Mouse (Mus musculus) heart, adult 8-10 months (tissue): Measurements from ENCODE around the gene Drd5. TPM values are rescaled to one million over a fixed set of nuclear protein-coding genes. Genes with fewer than 3 reads are reported as not detected.
A peak's percentile ranks its signal among the peaks of the same experiment; 100 is the strongest.

Experiments
- DNase-seq: peaks from one replicate; pipeline ENCODE4 v3.0.0; 2022; ENCODE audit warnings: low spot score
- total RNA-seq, 4 experiments: library from RNA; stranded (reverse); gene quantifications; 2 replicates each; pipeline ENCODE4 v1.2.4; 2022

The Drd5 gene
- total RNA-seq, 4 experiments from 2014 or later, result not detected

DNA sequence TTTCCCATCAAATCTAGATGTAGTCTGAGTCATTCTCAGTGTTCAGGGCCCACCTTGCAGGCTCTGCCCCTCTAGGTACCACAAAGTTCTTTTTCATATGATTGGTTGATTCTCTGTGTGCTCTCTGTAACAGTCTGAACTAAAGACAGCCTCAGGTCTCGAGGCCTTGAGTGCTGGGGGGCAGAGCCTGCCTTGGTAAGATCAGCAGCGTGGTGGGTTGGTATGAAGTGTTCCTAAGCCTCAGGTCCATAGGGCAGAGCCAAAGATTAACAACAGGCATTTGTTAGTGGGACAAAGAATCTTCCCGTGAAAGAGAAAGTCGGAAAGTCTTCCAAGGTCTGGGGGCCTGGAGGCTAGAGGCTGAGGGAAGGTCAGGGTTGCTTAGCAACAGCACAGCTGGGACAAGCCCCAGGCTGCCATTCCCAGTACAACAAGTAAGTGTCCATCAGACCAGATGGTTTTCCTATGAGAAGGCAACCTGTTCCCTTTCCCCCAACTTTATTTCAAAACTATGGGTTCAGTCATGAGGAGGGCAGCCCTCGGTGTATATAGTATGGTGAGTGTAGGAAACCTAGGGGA lies 31.3 kb downstream of the Drd5 start:
- DNase-seq, result no peak

DNA sequence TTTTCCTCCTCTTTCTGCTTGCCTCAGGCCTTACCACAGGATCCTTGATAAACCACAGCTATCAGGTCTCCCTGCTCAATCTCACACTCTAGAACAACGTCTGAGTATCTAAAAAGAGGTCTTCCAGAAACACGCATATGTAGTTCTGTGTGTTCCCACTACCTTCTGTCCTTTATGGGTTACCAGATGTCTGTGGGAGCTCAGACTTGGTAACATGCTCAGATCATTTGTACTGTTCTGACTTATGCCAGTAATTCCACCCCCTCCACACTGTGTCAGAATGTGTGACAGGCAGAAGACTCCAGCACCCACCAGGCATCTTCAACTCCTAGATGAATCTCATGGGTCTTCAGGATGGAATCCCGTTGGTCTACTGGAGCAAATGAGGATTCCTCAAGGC lies 37.8 kb downstream of the Drd5 start:
- no peak for DNase-seq

DNA sequence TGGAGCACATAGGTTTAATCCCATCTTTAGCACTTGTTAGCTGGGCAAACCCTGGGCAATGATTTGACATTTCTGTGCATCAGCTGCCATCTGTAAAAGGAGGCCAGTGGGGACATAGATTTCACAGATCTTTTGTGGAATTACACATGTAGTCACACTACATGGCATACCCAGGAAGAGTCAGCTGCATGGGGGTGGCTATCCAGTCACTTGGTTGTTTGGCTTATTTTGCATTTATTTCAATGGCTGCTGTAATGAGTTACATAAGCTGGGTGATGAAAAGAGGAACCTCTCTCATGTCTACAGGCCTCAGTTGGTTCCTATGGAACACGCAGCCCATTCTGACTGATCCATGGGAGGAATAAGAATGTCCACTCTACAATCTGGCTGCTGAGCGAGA lies 40.5 kb downstream of the Drd5 start:
- no peak for DNase-seq

DNA sequence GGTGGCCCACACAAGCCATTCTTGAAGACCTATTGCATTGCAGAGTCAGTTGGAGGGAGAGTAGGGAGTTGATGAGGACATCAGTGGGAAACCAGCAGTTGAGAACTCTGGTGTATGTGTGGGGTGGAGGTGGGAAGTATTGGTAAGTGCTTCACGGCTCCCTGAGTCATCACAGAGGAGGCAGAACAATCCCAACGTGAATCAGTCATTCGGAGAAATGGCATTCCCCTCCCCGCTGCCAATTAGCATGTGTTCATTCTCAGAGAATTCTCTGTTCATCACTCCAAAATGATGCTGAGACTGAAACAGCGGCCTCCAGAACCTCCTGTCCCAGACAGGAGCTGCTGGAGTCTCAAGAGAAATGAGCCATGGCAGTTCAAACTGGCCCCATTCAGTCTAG lies 45.2 kb downstream of the Drd5 start:
- DNase-seq, result no peak

DNA sequence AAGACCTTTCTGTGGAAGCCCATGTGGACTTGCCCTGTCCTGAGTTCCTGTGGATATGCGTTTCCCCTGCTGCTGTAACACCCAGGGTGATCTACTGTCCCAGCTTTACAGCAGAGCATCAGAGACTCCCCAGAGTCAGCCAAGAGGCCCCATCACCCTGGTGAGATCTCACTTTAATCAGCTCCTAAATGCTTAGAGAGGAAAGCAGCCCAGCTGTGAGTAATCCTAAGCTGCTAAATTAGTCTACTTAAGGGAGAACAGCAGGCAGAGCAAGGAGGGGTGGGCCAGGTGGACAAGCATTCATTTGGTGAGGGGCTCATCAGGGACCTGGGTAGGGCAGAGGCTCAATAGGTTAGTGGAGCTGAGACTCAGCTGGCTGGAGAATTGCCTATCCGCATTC lies 46.4 kb downstream of the Drd5 start:
- DNase-seq, result no peak

DNA sequence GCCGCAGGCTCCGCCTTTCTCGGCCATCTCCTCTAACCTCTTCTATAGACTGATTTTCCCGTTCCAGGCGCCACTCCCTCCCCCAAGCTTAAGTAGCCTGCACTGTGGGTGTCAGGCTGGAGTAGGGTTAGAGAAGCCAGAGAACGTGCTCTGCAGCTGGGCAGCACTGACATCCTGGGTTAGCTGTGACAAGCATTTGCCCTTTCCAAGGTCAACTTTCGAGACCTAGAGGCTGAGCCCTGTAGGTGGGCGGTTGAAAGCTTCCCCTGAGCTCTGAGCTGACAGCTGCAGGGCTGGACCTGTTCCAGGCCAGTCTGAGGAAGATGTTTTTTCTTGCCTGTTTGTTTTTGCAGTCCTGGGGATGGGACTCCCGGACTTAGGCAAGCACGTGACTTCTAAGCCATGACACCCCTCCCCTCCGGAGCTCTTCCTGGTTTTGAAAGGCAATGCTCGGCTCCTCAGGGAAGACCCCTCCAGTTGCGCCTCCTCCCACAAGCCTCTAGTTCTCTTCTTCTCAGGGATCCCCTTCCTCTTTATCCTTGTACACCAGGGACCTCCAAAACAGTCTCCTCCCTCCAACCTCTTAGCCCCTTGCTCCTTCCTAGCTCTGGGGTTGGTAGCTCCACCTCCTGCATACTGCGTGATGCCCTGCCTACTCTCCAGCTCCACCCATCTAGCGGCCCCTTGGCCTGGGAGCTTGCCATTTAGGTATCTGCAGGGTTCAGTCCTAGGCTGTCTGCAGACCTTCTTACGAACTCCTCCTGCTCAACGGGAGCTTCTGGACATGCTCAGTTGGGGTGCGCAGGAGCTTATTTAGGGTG lies 47.7 kb downstream of the Drd5 start:
- DNase-seq, result peak; percentile 32

DNA sequence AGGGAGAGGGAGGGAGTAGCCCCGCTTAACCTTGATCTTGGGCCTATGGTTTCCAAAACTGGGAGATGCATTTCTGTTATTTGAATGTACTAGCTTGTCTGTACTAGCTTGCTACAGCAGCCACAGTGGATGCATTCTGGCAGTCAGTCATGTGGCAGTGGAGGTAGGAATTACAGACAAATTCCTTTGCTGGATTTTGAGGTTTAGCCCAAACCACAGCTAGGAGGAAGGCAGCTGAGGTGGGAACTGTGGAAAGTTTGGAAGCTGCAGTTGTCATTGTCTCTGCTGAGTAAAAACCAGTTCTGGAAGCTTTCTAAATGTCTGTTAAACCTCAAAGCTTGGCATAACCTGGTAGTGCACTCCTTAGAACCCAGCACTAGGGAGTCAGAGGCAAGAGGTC lies 52.1 kb downstream of the Drd5 start:
- no peak for DNase-seq

Other genes starting within 250 kb of the Drd5 start
- 1 to 10 TPM; 7.0 to 9.4 (median 8.0) TPM for gene Nsg1, start 159.5 kb upstream of the Drd5 start, total RNA-seq
- 1 to 10 TPM; 2.7 to 4.8 (median 3.1) TPM for gene Zbtb49, start 98.9 kb upstream of the Drd5 start, total RNA-seq
- 10 to 100 TPM; 16.0 to 20.0 (median 18.9) TPM for gene Lyar, start 98.9 kb upstream of the Drd5 start, total RNA-seq
- 10 to 100 TPM in 3 of 4 experiments, 1 to 10 TPM in 1; 9.5 to 12.0 (median 11.6) TPM for gene Tmem128, start 59.2 kb upstream of the Drd5 start, total RNA-seq
- gene Otop1, start 43.4 kb upstream of the Drd5 start, total RNA-seq, result under 1 TPM; 0.12 to 0.28 (median 0.18) TPM
- 1 to 10 TPM in 3 of 4 experiments, under 1 TPM in 1; 0.94 to 2.1 (median 1.6) TPM for gene Slc2a9, start 183.8 kb downstream of the Drd5 start, total RNA-seq
- gene Wdr1, start 243.9 kb downstream of the Drd5 start, total RNA-seq, result 100 to 1,000 TPM; 109 to 129 (median 118) TPM